Mouse (Mus musculus) stomach, embryonic 15.5 days (tissue): ENCODE results near the gene Gm9844. TPM values are rescaled to one million over a fixed set of nuclear protein-coding genes. Genes with fewer than 3 reads are reported as not detected.

Source experiments
- ATAC-seq: fragments of 200-750 bp; cut with Nextera tagmentation; 2 replicates; pipeline ENCODE4 v1.8.0; 2017; ENCODE audit warnings: low read depth, moderate number of reproducible peaks, moderate TSS enrichment; ENCODE audit not compliant: insufficient read depth, low FRiP score
- H3K27ac ChIP-seq: fragments of 300-500 bp; sonication (generic); 2 replicates; pipeline ENCODE4 v1.5.1; 2015; ENCODE audit warnings: mild to moderate bottlenecking, inconsistent platforms
- H3K27me3 ChIP-seq: fragments of 300-500 bp; sonication (generic); replicated peaks from 2 replicates; pipeline ENCODE4 v1.6.1; 2015; ENCODE audit warnings: inconsistent platforms
- H3K36me3 ChIP-seq: fragments of 300-500 bp; sonication (generic); 2 replicates; pipeline ENCODE4 v1.6.1; 2015; ENCODE audit warnings: inconsistent platforms
- H3K4me1 ChIP-seq: fragments of 300-500 bp; sonication (generic); 2 replicates; pipeline ENCODE4 v1.6.1; 2015; ENCODE audit warnings: inconsistent platforms
- H3K4me2 ChIP-seq: fragments of 300-500 bp; sonication (generic); 2 replicates; pipeline ENCODE4 v1.6.1; 2015; ENCODE audit warnings: mild to moderate bottlenecking, inconsistent platforms
- H3K4me3 ChIP-seq: fragments of 300-500 bp; sonication (generic); replicated peaks from 2 replicates; pipeline ENCODE4 v1.5.1; 2015; ENCODE audit warnings: inconsistent platforms
- H3K9ac ChIP-seq: fragments of 300-500 bp; sonication (generic); 2 replicates; pipeline ENCODE4 v1.6.1; 2015; ENCODE audit warnings: inconsistent platforms
- H3K9me3 ChIP-seq: fragments of 300-500 bp; sonication (generic); 2 replicates; pipeline ENCODE4 v1.6.1; 2016; ENCODE audit warnings: inconsistent platforms
- WGBS: fragments of 180-500 bp; shearing (Covaris S2); methylation state at CpG from one replicate; pipeline ENCODE4 v1.1.7; 2015; 5-methylcytosine and 5-hydroxymethylcytosine counted together
- polyA plus RNA-seq: library from polyadenylated mRNA; unstranded; fragments of >200 nt; fragmentation: Nextera tagmentation; extraction: Ambion mirVana; gene quantifications from 2 replicates; pipeline ENCODE4 v1.2.1, GENCODE M21; 2015

Gene Gm9844
- polyA plus RNA-seq, 1 experiment from 2014 or later, result 34.6 TPM

- Histone ChIP-seq H3K9me3 (no peaks in the 10 kb centered on the region), H3K4me1 (peaks cover 33% of the 10 kb centered on the region), H3K27ac (peak overlapping the region; percentile 93), H3K4me2 (peak overlapping the region; percentile 76), H3K27me3 (no peaks in the 10 kb centered on the region), H3K9ac (peak overlapping the region; percentile 71), H3K4me3 (peak overlapping the region; percentile 78), H3K36me3 (peaks cover 11% of the 10 kb centered on the region; the same call in 1 of the 2 replicates)
- WGBS, result under 1% methylated on average over 30 of the region's 30 CpGs
- peak; percentile 96 for ATAC-seq
Measured at GRCm38 (mm10) chr7:24904070-24904483, 42.1 kb downstream of the Gm9844 start.

GRCm38 (mm10) chr7:24904936-24905335 is 42.9 kb downstream of the Gm9844 start:
- H3K4me1 ChIP-seq, result peaks cover 33% of the 10 kb centered on the region
- no peaks in the 10 kb centered on the region for H3K27me3 ChIP-seq
- peak overlapping the region; percentile 78 for H3K4me3 ChIP-seq
- H3K9me3 ChIP-seq, result no peaks in the 10 kb centered on the region
- peak overlapping the region; percentile 82 for H3K27ac ChIP-seq
- H3K4me2 ChIP-seq, result peak overlapping the region; percentile 76
- 0 out of 2 replicates have a peak overlapping the region, but pooled peaks have one; percentile 71 for H3K9ac ChIP-seq
- 16% methylated on average over 3 of the region's 3 CpGs for WGBS
- peaks cover 14% of the 10 kb centered on the region; the same call in 1 of the 2 replicates for H3K36me3 ChIP-seq
- no peak for ATAC-seq

- H3K4me2 ChIP-seq, result no peak overlapping the region
- WGBS, result 28% methylated on average over 6 of the region's 6 CpGs
- H3K4me3 ChIP-seq, result no peak overlapping the region
- H3K36me3 ChIP-seq, result peaks cover 23% of the 10 kb centered on the region
- H3K27ac ChIP-seq, result peak overlapping the region; percentile 44; the same call in 1 of the 2 replicates
- no peaks in the 10 kb centered on the region for H3K9me3 ChIP-seq
- H3K4me1 ChIP-seq, result peaks cover 33% of the 10 kb centered on the region
- ATAC-seq, result no peak
- no peak overlapping the region for H3K9ac ChIP-seq
- H3K27me3 ChIP-seq, result no peaks in the 10 kb centered on the region
Measured at GRCm38 (mm10) chr7:24906551-24906950, 44.5 kb downstream of the Gm9844 start.

GRCm38 (mm10) chr7:24907211-24907748 is 45.3 kb downstream of the Gm9844 start:
- H3K4me3 ChIP-seq, result no peak overlapping the region
- H3K9ac ChIP-seq, result no peak overlapping the region
- ATAC-seq, result peak; percentile 17; the same call in 1 of the 2 replicates
- no peaks in the 10 kb centered on the region for H3K27me3 ChIP-seq
- H3K4me1 ChIP-seq, result peaks cover 33% of the 10 kb centered on the region
- H3K27ac ChIP-seq, result peak overlapping the region; percentile 44; the same call in 1 of the 2 replicates
- no peaks in the 10 kb centered on the region for H3K9me3 ChIP-seq
- WGBS, result 30% methylated on average over 13 of the region's 13 CpGs
- peaks cover 31% of the 10 kb centered on the region for H3K36me3 ChIP-seq
- peak overlapping the region; percentile 29 for H3K4me2 ChIP-seq

Other genes with a start within 250 kb of the Gm9844 start
- gene Lypd3, start 225.7 kb upstream of the Gm9844 start, polyA plus RNA-seq, result 22.6 and 42.2 TPM in 2 replicates
- gene Tex101, start 185.5 kb upstream of the Gm9844 start, polyA plus RNA-seq, result 0.21 TPM in 1 of 2 replicates, not detected in the other
- not detected in 2 replicates for gene BC049730, start 153.0 kb upstream of the Gm9844 start, polyA plus RNA-seq
- gene Gm4763, start 135.3 kb upstream of the Gm9844 start, polyA plus RNA-seq, result not detected in 2 replicates
- gene Cd177, start 101.9 kb upstream of the Gm9844 start, polyA plus RNA-seq, result 3.3 and 3.7 TPM in 2 replicates
- gene Ceacam10, start 85.0 kb upstream of the Gm9844 start, polyA plus RNA-seq, result 0.95 and 1.2 TPM in 2 replicates
- not detected in 2 replicates for gene Lypd4, start 7.7 kb downstream of the Gm9844 start, polyA plus RNA-seq
- gene Dmrtc2, start 7.8 kb downstream of the Gm9844 start, polyA plus RNA-seq, result not detected in 2 replicates
- gene Rps19, start 22.2 kb downstream of the Gm9844 start, polyA plus RNA-seq, result 2,480 and 2,486 TPM in 2 replicates
- 1.1 and 1.5 TPM in 2 replicates for gene Cd79a, start 35.2 kb downstream of the Gm9844 start, polyA plus RNA-seq
- 86.9 and 97.5 TPM in 2 replicates for gene Arhgef1, start 40.7 kb downstream of the Gm9844 start, polyA plus RNA-seq
- gene Gm4881, start 82.3 kb downstream of the Gm9844 start, polyA plus RNA-seq, result not detected in 2 replicates
- gene Rabac1, start 110.5 kb downstream of the Gm9844 start, polyA plus RNA-seq, result 172 and 217 TPM in 2 replicates
- 3.6 and 4.3 TPM in 2 replicates for gene Atp1a3, start 143.7 kb downstream of the Gm9844 start, polyA plus RNA-seq
- gene Grik5, start 210.1 kb downstream of the Gm9844 start, polyA plus RNA-seq, result 5.4 and 6.3 TPM in 2 replicates
- gene Zfp574, start 210.4 kb downstream of the Gm9844 start, polyA plus RNA-seq, result 26.7 and 27.3 TPM in 2 replicates